Mouse (Mus musculus) limb, embryonic 14.5 days (tissue): ENCODE data around the gene Gclc. TPM values are rescaled to one million over a fixed set of nuclear protein-coding genes. Genes with fewer than 3 reads are reported as not detected.

Experiments used
- ATAC-seq: fragments of 200-750 bp; cut with Nextera tagmentation; 2 replicates; pipeline ENCODE4 v1.8.0; 2017; ENCODE audit warnings: low read depth, moderate number of reproducible peaks, moderate TSS enrichment; ENCODE audit not compliant: low FRiP score
- DNase-seq: peaks from one replicate; pipeline ENCODE4 v3.0.0-alpha.2; 2015; ENCODE audit warnings: low spot score
- H3K27ac ChIP-seq: fragments of 300-500 bp; sonication (generic); replicated peaks from 2 replicates; pipeline ENCODE4 v1.5.1; 2014; ENCODE audit warnings: low read depth, mild to moderate bottlenecking, low read length, moderate library complexity, mixed read lengths
- H3K27me3 ChIP-seq: fragments of 300-500 bp; sonication (generic); 2 replicates; pipeline ENCODE4 v1.6.1; 2014; ENCODE audit warnings: low read length, mixed read lengths; ENCODE audit not compliant: control insufficient read depth, insufficient read depth
- H3K36me3 ChIP-seq: fragments of 300-500 bp; sonication (generic); 2 replicates; pipeline ENCODE4 v1.6.1; 2014; ENCODE audit warnings: mild to moderate bottlenecking, low read length, moderate library complexity, mixed read lengths; ENCODE audit not compliant: control insufficient read depth, insufficient read depth
- H3K4me1 ChIP-seq: fragments of 300-500 bp; sonication (generic); 2 replicates; pipeline ENCODE4 v1.6.1; 2014; ENCODE audit warnings: antibody characterized with exemption, low read length, mixed read lengths; ENCODE audit not compliant: control insufficient read depth, insufficient read depth
- H3K4me2 ChIP-seq: fragments of 300-500 bp; sonication (generic); replicated peaks from 2 replicates; pipeline ENCODE4 v1.6.1; 2014; ENCODE audit warnings: low read depth, mild to moderate bottlenecking, low read length, moderate library complexity; ENCODE audit not compliant: severe bottlenecking
- H3K4me3 ChIP-seq: fragments of 300-500 bp; sonication (generic); replicated peaks from 2 replicates; pipeline ENCODE4 v1.5.1; 2014; ENCODE audit warnings: low read length
- H3K9ac ChIP-seq: fragments of 300-500 bp; sonication (generic); 2 replicates; pipeline ENCODE4 v1.6.1; 2014; ENCODE audit warnings: mild to moderate bottlenecking, low read depth, low read length, moderate library complexity; ENCODE audit not compliant: severe bottlenecking
- H3K9me3 ChIP-seq: fragments of 300-500 bp; sonication (generic); 2 replicates; pipeline ENCODE4 v1.6.1; 2016; ENCODE audit warnings: low read length; ENCODE audit not compliant: control insufficient read depth
- POLR2A ChIP-seq: fragments of 200-500 bp; IDR thresholded peaks from 2 replicates; pipeline ENCODE4 v1.8.0; 2012; ENCODE audit warnings: inconsistent platforms, mild to moderate bottlenecking, moderate library complexity, borderline replicate concordance; ENCODE audit not compliant: insufficient read depth, insufficient read length; ENCODE audit errors: extremely low read depth
- WGBS: fragments of 180-500 bp; shearing (Covaris S2); extraction: QIAGEN DNeasy Blood & Tissue Kit; methylation state at CpG from one replicate; pipeline ENCODE4 v1.1.7; 2014; 5-methylcytosine and 5-hydroxymethylcytosine counted together
- polyA plus RNA-seq, 2 experiments: library from polyadenylated mRNA; depleted of rRNA in 1 of 2; stranded (reverse) in 1 of 2; unstranded in 1 of 2; fragments of >200 nt; fragmentation: Nextera tagmentation in 1 of 2; extraction: Ambion mirVana in 1 of 2; gene quantifications; 2 replicates each; pipeline versions ENCODE4 v1.2.1 to v1.2.3; 2012 to 2014

The Gclc gene
- polyA plus RNA-seq, 2 experiments: 14.0 to 17.0 TPM

- no peak for DNase-seq
- Histone ChIP-seq H3K9ac (no peak overlapping the region), H3K27me3 (no peaks in the 10 kb centered on the region), H3K27ac (no peak overlapping the region), H3K4me2 (no peak overlapping the region), H3K4me3 (no peak overlapping the region), H3K4me1 (no peaks in the 10 kb centered on the region), H3K9me3 (no peaks in the 10 kb centered on the region), H3K36me3 (no peaks in the 10 kb centered on the region)
- no peak for TF ChIP-seq POLR2A
- 90% methylated on average over 1 of the region's 1 CpGs for WGBS
- no peak for ATAC-seq
Observed at GRCm38 (mm10) chr9:77719675-77720074, 34.7 kb upstream of the Gclc start.

DNA sequence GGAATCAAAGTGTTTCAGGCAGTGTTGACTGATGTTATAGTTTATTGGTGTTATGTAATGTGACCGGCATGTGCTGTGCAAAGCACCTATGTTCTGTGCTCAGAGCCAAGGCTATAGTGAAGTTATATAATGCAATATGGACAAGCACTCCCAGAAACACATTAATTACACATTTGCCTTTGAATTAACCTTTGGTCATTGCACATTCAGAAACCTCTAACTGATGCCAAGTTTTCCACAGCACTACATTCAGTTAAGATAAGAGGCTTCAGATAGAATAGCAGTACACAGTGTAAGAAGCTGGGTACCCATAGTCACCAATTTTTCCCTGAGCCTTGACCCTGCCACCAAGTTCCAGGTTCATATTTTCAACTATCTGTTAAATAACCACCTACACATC, 32.0 kb upstream of the Gclc start:
- WGBS: 82% methylated on average over 1 of the region's 1 CpGs
- ATAC-seq: no peak
- Histone ChIP-seq H3K9ac (no peak overlapping the region), H3K27me3 (no peaks in the 10 kb centered on the region), H3K4me2 (no peak overlapping the region), H3K27ac (no peak overlapping the region), H3K9me3 (no peaks in the 10 kb centered on the region), H3K36me3 (no peaks in the 10 kb centered on the region), H3K4me3 (no peak overlapping the region), H3K4me1 (no peaks in the 10 kb centered on the region)
- DNase-seq: no peak
- no peak for TF ChIP-seq POLR2A

GRCm38 (mm10) chr9:77724216-77724615, 30.1 kb upstream of the Gclc start:
- H3K9me3 ChIP-seq: no peaks in the 10 kb centered on the region
- no peaks in the 10 kb centered on the region for H3K27me3 ChIP-seq
- H3K4me2 ChIP-seq: no peak overlapping the region
- no peak for ATAC-seq
- no peak overlapping the region for H3K9ac ChIP-seq
- H3K4me3 ChIP-seq: no peak overlapping the region
- H3K4me1 ChIP-seq: no peaks in the 10 kb centered on the region
- DNase-seq: no peak
- no peak for TF ChIP-seq POLR2A
- no peak overlapping the region for H3K27ac ChIP-seq
- WGBS: 83% methylated on average over 6 of the region's 6 CpGs
- no peaks in the 10 kb centered on the region for H3K36me3 ChIP-seq

GRCm38 (mm10) chr9:77725448-77725847, 28.9 kb upstream of the Gclc start:
- ATAC-seq: no peak
- Histone ChIP-seq H3K36me3 (no peaks in the 10 kb centered on the region), H3K4me1 (no peaks in the 10 kb centered on the region), H3K9ac (no peak overlapping the region), H3K9me3 (no peaks in the 10 kb centered on the region), H3K27ac (no peak overlapping the region), H3K27me3 (no peaks in the 10 kb centered on the region), H3K4me3 (no peak overlapping the region), H3K4me2 (no peak overlapping the region)
- 81% methylated on average over 8 of the region's 8 CpGs for WGBS
- TF ChIP-seq POLR2A: no peak
- no peak for DNase-seq

GRCm38 (mm10) chr9:77726018-77726684, 28.2 kb upstream of the Gclc start:
- no peaks in the 10 kb centered on the region for H3K4me1 ChIP-seq
- H3K9me3 ChIP-seq: no peaks in the 10 kb centered on the region
- ATAC-seq (no peak), DNase-seq (no peak)
- H3K9ac ChIP-seq: no peak overlapping the region
- H3K27ac ChIP-seq: no peak overlapping the region
- no peaks in the 10 kb centered on the region for H3K36me3 ChIP-seq
- no peak for TF ChIP-seq POLR2A
- H3K4me2 ChIP-seq: no peak overlapping the region
- no peak overlapping the region for H3K4me3 ChIP-seq
- no peaks in the 10 kb centered on the region for H3K27me3 ChIP-seq
- 87% methylated on average over 6 of the region's 6 CpGs for WGBS
